Mouse (Mus musculus) liver, adult 2 months (tissue): ENCODE data around the gene Cd6.

Experiments
- CTCF ChIP-seq: fragments of 200-500 bp; IDR thresholded peaks from 2 replicates; pipeline ENCODE4 v1.5.1; 2011; ENCODE audit warnings: low read depth, low read length, control low read depth
- POLR2A ChIP-seq: fragments of 200-500 bp; IDR thresholded peaks from 2 replicates; pipeline ENCODE4 v1.6.1; 2011; ENCODE audit warnings: low read length, control low read depth; ENCODE audit not compliant: insufficient read depth; ENCODE audit errors: extremely low read depth

DNA sequence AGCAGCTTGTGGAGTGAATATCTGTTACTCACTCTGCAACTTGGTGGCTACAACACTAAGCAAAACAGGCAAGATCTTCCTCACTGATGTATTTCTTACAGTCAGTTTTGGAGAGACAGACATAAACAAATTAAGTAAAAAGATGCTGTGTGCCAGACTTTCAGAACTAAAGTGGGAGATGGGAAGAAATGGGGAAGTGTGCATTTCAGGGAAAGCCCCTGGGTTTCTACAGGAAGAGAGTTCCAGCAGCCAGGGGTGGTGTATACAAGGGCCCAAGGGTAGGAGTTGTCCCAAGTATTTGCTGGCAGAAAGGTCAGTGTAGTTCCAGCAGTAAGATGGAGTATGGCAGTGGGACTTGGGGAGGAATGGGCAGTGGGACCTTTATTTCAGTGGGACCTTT lies 70.3 kb downstream of the Cd6 start:
- TF ChIP-seq CTCF (no peak), POLR2A (no peak)
